Mouse (Mus musculus): ENCODE measurements at regions not wholly inside any gene's neighbourhood (a gene's known extent, or its start where the extent isn't known, plus 50 kb on each side); places are given as distances from the start of the nearest gene placed in this dataset.
A peak's percentile ranks its signal among the peaks of the same experiment; 100 is the strongest.

DNA sequence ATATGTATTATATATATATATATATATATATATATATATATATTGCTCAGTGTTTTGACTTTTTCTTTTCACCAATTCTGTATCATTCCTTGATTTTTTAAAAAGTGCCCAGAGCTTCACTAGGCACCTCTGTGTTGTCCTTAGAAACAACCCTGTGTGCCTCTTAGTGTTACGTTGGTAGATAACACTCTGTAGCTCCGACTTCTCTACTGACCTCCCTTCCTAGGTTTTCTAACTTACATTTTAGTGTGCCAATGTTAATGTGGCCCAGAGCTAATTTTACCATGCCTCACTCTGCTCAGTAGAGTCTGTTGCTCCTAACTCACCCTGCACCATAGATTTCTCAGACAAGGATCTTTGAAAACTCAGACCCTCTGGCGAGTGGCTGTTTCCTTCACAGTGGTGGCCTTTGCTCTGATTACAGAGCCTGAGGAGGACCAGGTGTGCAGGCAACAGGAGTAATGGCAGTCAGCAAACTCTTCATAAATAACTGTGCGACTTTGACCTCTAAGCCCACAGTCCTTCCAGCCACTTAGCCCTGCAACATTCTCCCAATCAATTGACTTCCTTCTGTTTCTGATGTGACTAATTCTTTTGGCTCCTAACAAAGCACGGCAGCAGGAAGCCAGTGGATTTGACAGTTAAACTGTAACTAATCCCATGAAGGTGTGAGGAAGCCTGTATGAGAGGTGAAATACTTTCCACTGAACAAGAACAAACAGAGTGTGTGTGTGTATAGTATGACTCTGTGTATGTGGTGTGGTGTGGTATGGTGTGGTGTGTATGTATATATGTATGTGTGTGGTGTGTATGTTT is 53.6 kb upstream of the Actr3 start:
- H3K36me3 ChIP-seq (ENCODE audit: control insufficient read depth, insufficient read depth), result no peaks in the 10 kb centered on the region
- H3K4me2 ChIP-seq (ENCODE audit: low read depth, low read length), result no peak overlapping the region
- ATAC-seq (replicated peaks; ENCODE audit: extremely low read depth, insufficient read depth, low FRiP score), result no peak
- no peak overlapping the region for H3K4me3 ChIP-seq (ENCODE audit: low read length)
- no peaks in the 10 kb centered on the region for H3K27me3 ChIP-seq (ENCODE audit: control insufficient read depth, insufficient read depth, low read length)
- peaks cover 10% of the 10 kb centered on the region for H3K4me1 ChIP-seq (ENCODE audit: control insufficient read depth, insufficient read depth, low read length)
- peaks cover 7% of the 10 kb centered on the region; the same call in 1 of the 2 replicates for H3K9me3 ChIP-seq (replicated peaks; ENCODE audit: control insufficient read depth, low read length)
- H3K27ac ChIP-seq (ENCODE audit: low read length), result peak overlapping the region; percentile 45
- WGBS, result 51% methylated on average over 5 of the region's 5 CpGs
- H3K9ac ChIP-seq (ENCODE audit: low read length), result no peak overlapping the region

DNA sequence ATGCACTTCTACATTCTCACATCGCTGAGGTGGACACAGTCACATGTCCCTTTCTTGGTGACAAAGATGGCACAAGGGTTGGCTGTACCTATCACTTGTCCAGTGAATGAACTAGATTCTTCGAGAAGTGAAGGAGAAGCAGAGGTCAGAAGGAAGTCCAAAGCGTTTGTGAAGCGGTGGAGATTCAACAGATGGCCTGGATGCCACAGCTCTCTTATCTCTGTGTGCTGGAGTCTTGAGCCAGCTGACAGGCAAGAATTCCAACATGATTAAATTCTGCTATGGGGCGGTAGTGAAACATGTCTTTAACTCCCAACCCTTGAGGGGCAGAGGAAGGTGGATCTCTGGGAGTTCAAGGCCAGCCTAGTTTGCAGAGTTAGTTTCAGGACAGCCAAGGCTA is 55.5 kb upstream of the Actr3 start:
- Histone ChIP-seq H3K4me3 (ENCODE audit: low read length) (no peak overlapping the region), H3K36me3 (ENCODE audit: control insufficient read depth, insufficient read depth) (no peaks in the 10 kb centered on the region), H3K27me3 (ENCODE audit: control insufficient read depth, insufficient read depth, low read length) (no peaks in the 10 kb centered on the region), H3K4me1 (ENCODE audit: control insufficient read depth, insufficient read depth, low read length) (peaks cover 10% of the 10 kb centered on the region), H3K27ac (ENCODE audit: low read length) (peak overlapping the region; percentile 47), H3K9ac (ENCODE audit: low read length) (no peak overlapping the region), H3K9me3 (replicated peaks; ENCODE audit: control insufficient read depth, low read length) (peaks cover 7% of the 10 kb centered on the region; the same call in 1 of the 2 replicates), H3K4me2 (ENCODE audit: low read depth, low read length) (no peak overlapping the region)
- peak; percentile 37; the same call in 1 of the 2 replicates for ATAC-seq (replicated peaks; ENCODE audit: extremely low read depth, insufficient read depth, low FRiP score)
- WGBS, result 25% methylated on average over 5 of the region's 5 CpGs

DNA sequence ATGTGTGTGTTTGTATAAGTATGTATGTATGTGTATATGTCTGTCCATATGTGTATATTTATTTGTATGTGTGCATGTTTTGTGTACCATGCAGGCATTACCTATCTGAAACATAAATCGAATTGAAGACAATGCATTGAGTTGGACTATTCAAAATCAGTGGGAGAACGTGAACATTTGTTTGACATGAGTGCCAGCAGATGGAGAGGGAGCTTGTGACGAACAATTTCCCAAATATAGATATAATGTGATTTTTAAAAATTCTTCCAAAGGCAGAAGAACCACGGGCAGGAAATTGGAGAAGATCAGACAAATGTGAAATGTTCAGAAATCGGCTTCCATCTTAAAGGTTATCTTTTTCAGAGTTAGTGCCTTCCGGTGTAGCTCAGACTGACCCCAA is 59.1 kb upstream of the Actr3 start:
- Histone ChIP-seq H3K27me3 (ENCODE audit: control insufficient read depth, insufficient read depth, low read length) (no peaks in the 10 kb centered on the region), H3K9ac (ENCODE audit: low read length) (no peak overlapping the region), H3K4me1 (ENCODE audit: control insufficient read depth, insufficient read depth, low read length) (peaks cover 6% of the 10 kb centered on the region), H3K9me3 (replicated peaks; ENCODE audit: control insufficient read depth, low read length) (peaks cover 7% of the 10 kb centered on the region; the same call in 1 of the 2 replicates), H3K27ac (ENCODE audit: low read length) (no peak overlapping the region), H3K36me3 (ENCODE audit: control insufficient read depth, insufficient read depth) (no peaks in the 10 kb centered on the region), H3K4me3 (ENCODE audit: low read length) (no peak overlapping the region), H3K4me2 (ENCODE audit: low read depth, low read length) (no peak overlapping the region)
- no peak for ATAC-seq (replicated peaks; ENCODE audit: extremely low read depth, insufficient read depth, low FRiP score)
- 81% methylated on average over 6 of the region's 6 CpGs for WGBS

DNA sequence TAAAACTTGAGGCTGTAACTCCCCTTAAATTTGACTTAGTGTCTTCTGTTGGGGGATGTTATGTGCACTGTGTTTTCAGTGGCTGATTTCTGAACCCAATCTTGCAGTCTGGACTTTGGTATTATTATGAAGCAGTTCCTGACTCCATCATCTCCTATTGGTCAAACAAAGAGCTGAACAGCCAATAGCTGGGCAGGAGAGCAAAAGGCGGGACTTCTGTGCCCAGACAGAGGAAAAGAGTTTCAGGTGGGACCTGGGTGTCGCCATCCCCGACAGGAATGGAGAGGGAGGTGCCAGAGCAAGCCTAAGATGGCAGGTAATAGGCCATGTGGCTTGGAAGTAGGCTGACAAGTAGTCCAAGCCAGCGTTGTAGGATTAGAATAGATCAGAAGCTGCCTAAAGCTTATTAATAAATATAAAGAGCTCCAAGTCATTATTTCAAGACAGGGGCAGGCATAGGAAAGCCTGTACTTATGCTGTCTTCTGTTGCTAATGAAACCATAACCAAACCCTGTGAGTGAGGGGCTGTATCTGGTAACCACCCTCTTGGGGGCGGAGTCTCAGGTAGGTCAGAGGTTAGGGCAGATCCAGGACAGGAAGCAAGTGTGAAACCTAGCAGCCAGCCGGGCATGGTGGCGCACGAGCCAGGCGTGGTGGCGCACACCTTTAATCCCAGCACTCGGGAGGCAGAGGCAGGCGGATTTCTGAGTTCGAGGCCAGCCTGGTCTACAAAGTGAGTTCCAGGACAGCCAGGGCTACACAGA is 60.0 kb upstream of the Actr3 start:
- H3K36me3 ChIP-seq (ENCODE audit: control insufficient read depth, insufficient read depth), result no peaks in the 10 kb centered on the region
- H3K4me1 ChIP-seq (ENCODE audit: control insufficient read depth, insufficient read depth, low read length), result peaks cover 6% of the 10 kb centered on the region
- H3K4me3 ChIP-seq (ENCODE audit: low read length), result no peak overlapping the region
- H3K27ac ChIP-seq (ENCODE audit: low read length), result no peak overlapping the region
- no peaks in the 10 kb centered on the region for H3K27me3 ChIP-seq (ENCODE audit: control insufficient read depth, insufficient read depth, low read length)
- H3K4me2 ChIP-seq (ENCODE audit: low read depth, low read length), result no peak overlapping the region
- H3K9ac ChIP-seq (ENCODE audit: low read length), result no peak overlapping the region
- no peak for ATAC-seq (replicated peaks; ENCODE audit: extremely low read depth, insufficient read depth, low FRiP score)
- H3K9me3 ChIP-seq (replicated peaks; ENCODE audit: control insufficient read depth, low read length), result peaks cover 7% of the 10 kb centered on the region; the same call in 1 of the 2 replicates
- WGBS, result 83% methylated on average over 13 of the region's 13 CpGs

DNA sequence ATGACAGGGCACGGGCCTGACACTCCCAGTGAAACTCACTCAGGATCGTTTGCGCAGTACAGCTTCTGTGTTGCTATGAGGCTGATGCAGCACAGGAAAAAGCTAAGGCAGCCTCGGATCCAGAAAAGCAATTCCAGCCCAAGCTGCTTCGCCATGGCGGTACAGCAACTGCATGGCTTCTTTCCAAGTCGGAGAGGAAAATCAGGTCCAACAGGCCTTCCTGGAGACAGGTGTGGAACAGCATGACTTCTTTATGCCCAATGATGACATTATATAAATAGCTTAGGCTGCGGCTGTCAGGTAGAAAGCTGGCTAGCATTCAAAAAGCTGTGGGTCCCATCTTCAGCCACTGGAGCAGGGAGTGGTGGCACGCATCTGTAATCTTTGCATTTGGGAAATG is 61.5 kb upstream of the Actr3 start:
- H3K9ac ChIP-seq (ENCODE audit: low read length), result no peak overlapping the region
- no peak for ATAC-seq (replicated peaks; ENCODE audit: extremely low read depth, insufficient read depth, low FRiP score)
- H3K27ac ChIP-seq (ENCODE audit: low read length), result no peak overlapping the region
- no peak overlapping the region for H3K4me2 ChIP-seq (ENCODE audit: low read depth, low read length)
- H3K4me1 ChIP-seq (ENCODE audit: control insufficient read depth, insufficient read depth, low read length), result no peaks in the 10 kb centered on the region
- no peaks in the 10 kb centered on the region for H3K9me3 ChIP-seq (replicated peaks; ENCODE audit: control insufficient read depth, low read length)
- H3K27me3 ChIP-seq (ENCODE audit: control insufficient read depth, insufficient read depth, low read length), result no peaks in the 10 kb centered on the region
- 85% methylated on average over 9 of the region's 9 CpGs for WGBS
- H3K4me3 ChIP-seq (ENCODE audit: low read length), result no peak overlapping the region
- H3K36me3 ChIP-seq (ENCODE audit: control insufficient read depth, insufficient read depth), result no peaks in the 10 kb centered on the region

DNA sequence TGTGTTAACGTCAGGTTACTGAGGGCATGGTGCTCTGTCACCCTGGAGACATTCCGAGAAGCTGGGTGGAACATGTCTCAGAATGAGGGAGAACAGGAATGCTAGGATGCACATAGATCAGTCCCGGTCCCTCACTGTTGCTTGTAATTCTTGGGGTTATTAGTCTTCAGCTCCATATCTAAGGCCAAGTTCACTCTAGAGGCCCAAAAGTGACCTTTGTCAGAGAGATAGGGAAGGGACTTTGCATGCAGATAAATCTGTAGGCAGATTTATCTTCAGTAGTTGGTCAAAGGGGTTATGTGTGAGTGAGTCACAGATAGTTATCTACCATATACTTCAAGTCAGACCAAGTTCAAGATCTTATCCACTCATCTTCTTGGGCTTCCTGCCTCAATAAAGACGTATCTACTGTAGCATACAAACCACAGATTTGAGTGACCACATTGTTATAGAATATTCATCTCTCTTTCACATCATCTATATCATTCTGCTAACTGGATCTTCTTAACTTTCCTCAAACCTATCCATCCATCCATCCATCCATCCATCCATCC is 58.4 kb upstream of the Slc35f5 start:
- Histone ChIP-seq H3K27ac (ENCODE audit: low read length) (no peak overlapping the region), H3K4me3 (ENCODE audit: low read length) (no peak overlapping the region), H3K4me1 (ENCODE audit: control insufficient read depth, insufficient read depth, low read length) (no peaks in the 10 kb centered on the region), H3K4me2 (ENCODE audit: low read depth, low read length) (no peak overlapping the region), H3K27me3 (ENCODE audit: control insufficient read depth, insufficient read depth, low read length) (no peaks in the 10 kb centered on the region), H3K36me3 (ENCODE audit: control insufficient read depth, insufficient read depth) (no peaks in the 10 kb centered on the region), H3K9me3 (replicated peaks; ENCODE audit: control insufficient read depth, low read length) (0 out of 2 replicates have a peak, but pooled peaks cover 3% of the 10 kb centered on the region), H3K9ac (ENCODE audit: low read length) (no peak overlapping the region)
- 82% methylated on average over 4 of the region's 4 CpGs for WGBS
- ATAC-seq (replicated peaks; ENCODE audit: extremely low read depth, insufficient read depth, low FRiP score), result no peak

DNA sequence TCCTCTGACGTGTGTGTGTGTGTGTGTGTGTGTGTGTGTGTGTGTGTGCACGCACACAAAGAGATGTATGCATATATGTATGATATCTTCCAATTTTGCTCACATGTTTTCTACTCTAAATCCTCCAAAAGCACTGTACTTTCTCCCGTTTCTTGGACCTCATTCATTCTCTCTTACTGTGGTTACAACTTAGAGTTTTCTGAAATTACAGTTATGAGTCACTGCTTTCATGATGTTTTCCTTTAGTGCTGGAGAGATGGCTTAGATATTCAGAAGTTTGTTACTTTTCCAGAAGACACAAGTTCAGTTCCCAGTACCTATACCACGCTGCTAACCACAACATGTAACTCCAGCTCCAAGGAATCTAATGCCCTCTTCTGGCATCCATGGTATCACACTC is 56.5 kb upstream of the Slc35f5 start:
- Histone ChIP-seq H3K27me3 (ENCODE audit: control insufficient read depth, insufficient read depth, low read length) (no peaks in the 10 kb centered on the region), H3K9ac (ENCODE audit: low read length) (no peak overlapping the region), H3K27ac (ENCODE audit: low read length) (no peak overlapping the region), H3K4me2 (ENCODE audit: low read depth, low read length) (no peak overlapping the region), H3K4me1 (ENCODE audit: control insufficient read depth, insufficient read depth, low read length) (no peaks in the 10 kb centered on the region), H3K9me3 (replicated peaks; ENCODE audit: control insufficient read depth, low read length) (0 out of 2 replicates have a peak, but pooled peaks cover 3% of the 10 kb centered on the region), H3K4me3 (ENCODE audit: low read length) (no peak overlapping the region), H3K36me3 (ENCODE audit: control insufficient read depth, insufficient read depth) (no peaks in the 10 kb centered on the region)
- WGBS, result 76% methylated on average over 4 of the region's 4 CpGs
- ATAC-seq (replicated peaks; ENCODE audit: extremely low read depth, insufficient read depth, low FRiP score), result no peak

DNA sequence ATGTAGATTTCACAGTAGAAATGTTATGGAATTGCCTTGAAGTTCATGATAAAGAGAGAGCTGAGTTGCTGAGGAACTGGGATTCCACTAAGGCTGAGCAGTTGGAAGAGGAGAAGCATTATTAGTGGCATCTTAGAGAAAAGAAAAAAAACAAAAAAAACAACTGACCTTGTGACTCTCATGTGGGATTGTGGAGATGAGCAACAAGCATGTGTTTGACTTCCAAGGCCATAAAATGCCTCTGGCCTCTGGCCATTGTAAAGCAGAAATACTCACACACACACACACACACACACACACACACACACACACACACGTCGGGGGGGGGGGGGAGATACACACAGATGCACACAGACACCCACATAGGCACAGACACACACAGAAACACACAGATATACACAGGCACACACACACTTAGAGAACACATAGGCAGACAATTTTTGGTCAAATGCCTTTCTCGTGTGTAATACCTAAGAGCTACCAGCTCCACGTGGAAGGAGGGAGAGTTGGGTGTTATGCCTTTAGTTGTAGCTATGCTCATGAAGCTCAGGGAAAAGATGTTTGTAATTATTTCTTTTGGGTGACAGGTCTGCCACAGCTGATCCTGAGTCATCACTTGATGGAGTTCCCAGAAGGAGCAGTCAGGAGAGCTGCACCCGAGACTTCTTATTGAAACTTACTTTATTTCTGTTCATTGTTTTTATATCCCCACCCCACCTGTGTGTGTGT is 52.4 kb upstream of the Slc35f5 start:
- Histone ChIP-seq H3K4me1 (ENCODE audit: control insufficient read depth, insufficient read depth, low read length) (0 out of 2 replicates have a peak, but pooled peaks cover 2% of the 10 kb centered on the region), H3K27me3 (ENCODE audit: control insufficient read depth, insufficient read depth, low read length) (no peaks in the 10 kb centered on the region), H3K4me3 (ENCODE audit: low read length) (no peak overlapping the region), H3K36me3 (ENCODE audit: control insufficient read depth, insufficient read depth) (no peaks in the 10 kb centered on the region), H3K4me2 (ENCODE audit: low read depth, low read length) (no peak overlapping the region), H3K9ac (ENCODE audit: low read length) (no peak overlapping the region), H3K9me3 (replicated peaks; ENCODE audit: control insufficient read depth, low read length) (no peaks in the 10 kb centered on the region), H3K27ac (ENCODE audit: low read length) (no peak overlapping the region)
- ATAC-seq (replicated peaks; ENCODE audit: extremely low read depth, insufficient read depth, low FRiP score), result no peak
- 62% methylated on average over 4 of the region's 5 CpGs for WGBS

Data from heart, embryonic 16.5 days (tissue).